Mouse (Mus musculus): ENCODE measurements around the gene Arhgap25. TPM values are rescaled to one million over a fixed set of nuclear protein-coding genes. Genes with fewer than 3 reads are reported as not detected.
"Not testable (repeated sequence)": the region's sequence is repeated elsewhere in the genome, so short reads cannot be mapped to it uniquely, and the experiment has no call there.

Arhgap25 gene
- total RNA-seq, 2 experiments from 2014 or later: 15.7 to 23.2 TPM

GRCm38 (mm10) chr6:87537678-87538077 is 4.6 kb upstream of the Arhgap25 start:
- ATAC-seq (replicated peaks; ENCODE audit: poor library complexity, severe bottlenecking): no peak

- ATAC-seq (replicated peaks; ENCODE audit: poor library complexity, severe bottlenecking): 0 out of 2 replicates have a peak, but pooled peaks have one; percentile 16
These were observed 3.2 kb upstream of the Arhgap25 start for GRCm38 (mm10) chr6:87536270-87536669.

GRCm38 (mm10) chr6:87535651-87536050 is 2.6 kb upstream of the Arhgap25 start:
- no peak for ATAC-seq (replicated peaks; ENCODE audit: poor library complexity, severe bottlenecking)

- peak; percentile 51 for ATAC-seq (replicated peaks; ENCODE audit: poor library complexity, severe bottlenecking)
These were observed 2.0 kb upstream of the Arhgap25 start for GRCm38 (mm10) chr6:87534855-87535575.

- ATAC-seq (replicated peaks; ENCODE audit: poor library complexity, severe bottlenecking): no peak
These were observed 1.5 kb downstream of the Arhgap25 start for GRCm38 (mm10) chr6:87531456-87532015.

GRCm38 (mm10) chr6:87530386-87530785 is 2.7 kb downstream of the Arhgap25 start:
- ATAC-seq (replicated peaks; ENCODE audit: poor library complexity, severe bottlenecking): peak; percentile 19; the same call in 1 of the 2 replicates

GRCm38 (mm10) chr6:87527846-87528557 is 5.1 kb downstream of the Arhgap25 start:
- no peak for ATAC-seq (replicated peaks; ENCODE audit: poor library complexity, severe bottlenecking)

- ATAC-seq (replicated peaks; ENCODE audit: poor library complexity, severe bottlenecking): no peak
These were observed 5.7 kb downstream of the Arhgap25 start for GRCm38 (mm10) chr6:87527366-87527765.

- peak; percentile 48 for ATAC-seq (replicated peaks; ENCODE audit: poor library complexity, severe bottlenecking)
These were observed 7.9 kb downstream of the Arhgap25 start for GRCm38 (mm10) chr6:87525126-87525525.

GRCm38 (mm10) chr6:87524281-87524680 is 8.8 kb downstream of the Arhgap25 start:
- no peak for ATAC-seq (replicated peaks; ENCODE audit: poor library complexity, severe bottlenecking)

- no peak for ATAC-seq (replicated peaks; ENCODE audit: poor library complexity, severe bottlenecking)
These were observed 9.3 kb downstream of the Arhgap25 start for GRCm38 (mm10) chr6:87523736-87524135.

- ATAC-seq (replicated peaks; ENCODE audit: poor library complexity, severe bottlenecking): no peak
These were observed 10.0 kb downstream of the Arhgap25 start for GRCm38 (mm10) chr6:87523085-87523484.

- ATAC-seq (replicated peaks; ENCODE audit: poor library complexity, severe bottlenecking): no peak
These were observed 10.8 kb downstream of the Arhgap25 start for GRCm38 (mm10) chr6:87522236-87522635.

GRCm38 (mm10) chr6:87521705-87522104 is 11.4 kb downstream of the Arhgap25 start:
- ATAC-seq (replicated peaks; ENCODE audit: poor library complexity, severe bottlenecking): not testable (repeated sequence)

- ATAC-seq (replicated peaks; ENCODE audit: poor library complexity, severe bottlenecking): no peak
These were observed 12.5 kb downstream of the Arhgap25 start for GRCm38 (mm10) chr6:87520572-87520971.

GRCm38 (mm10) chr6:87519809-87520208 is 13.2 kb downstream of the Arhgap25 start:
- ATAC-seq (replicated peaks; ENCODE audit: poor library complexity, severe bottlenecking): no peak

GRCm38 (mm10) chr6:87518622-87519021 is 14.4 kb downstream of the Arhgap25 start:
- ATAC-seq (replicated peaks; ENCODE audit: poor library complexity, severe bottlenecking): no peak

GRCm38 (mm10) chr6:87517753-87518409 is 15.2 kb downstream of the Arhgap25 start:
- ATAC-seq (replicated peaks; ENCODE audit: poor library complexity, severe bottlenecking): no peak

- ATAC-seq (replicated peaks; ENCODE audit: poor library complexity, severe bottlenecking): no peak
These were observed 18.7 kb downstream of the Arhgap25 start for GRCm38 (mm10) chr6:87514321-87514720.

GRCm38 (mm10) chr6:87513046-87513767 is 19.9 kb downstream of the Arhgap25 start:
- peak; percentile 88 for ATAC-seq (replicated peaks; ENCODE audit: poor library complexity, severe bottlenecking)

All from granulocyte monocyte progenitor cell, adult 5-6 weeks (primary cell).